Mouse (Mus musculus) frontal cortex, postnatal 10 days (tissue): Measurements from ENCODE around the gene Col5a1.

Source experiments
- DNase-seq, 2 experiments: peaks; one replicate each; pipeline ENCODE4 v3.0.0; 2022; ENCODE audit warnings: low spot score in 2 of 2, mixed read lengths in 1 of 2

Col5a1 gene

GRCm38 (mm10) chr2:27918106-27918505 lies 31.9 kb downstream of the Col5a1 start:
- DNase-seq, result no peak

GRCm38 (mm10) chr2:27919309-27919850 lies 33.2 kb downstream of the Col5a1 start:
- no peak for DNase-seq

- DNase-seq, result no peak
Measured at GRCm38 (mm10) chr2:27922053-27922452, 35.8 kb downstream of the Col5a1 start.

GRCm38 (mm10) chr2:27923718-27924117 lies 37.5 kb downstream of the Col5a1 start:
- DNase-seq, result no peak

- DNase-seq, result no peak
Measured at GRCm38 (mm10) chr2:27924463-27924862, 38.2 kb downstream of the Col5a1 start.

- DNase-seq, result peak; percentile 36 to 64
Measured at GRCm38 (mm10) chr2:27926478-27927165, 40.4 kb downstream of the Col5a1 start.

- DNase-seq, result no peak
Measured at GRCm38 (mm10) chr2:27930471-27931015, 44.3 kb downstream of the Col5a1 start.

GRCm38 (mm10) chr2:27931130-27931529 lies 44.9 kb downstream of the Col5a1 start:
- no peak for DNase-seq

- no peak for DNase-seq
Measured at GRCm38 (mm10) chr2:27931971-27932370, 45.7 kb downstream of the Col5a1 start.

GRCm38 (mm10) chr2:27934269-27934668 lies 48.0 kb downstream of the Col5a1 start:
- DNase-seq, result no peak

- no peak for DNase-seq
Measured at GRCm38 (mm10) chr2:27934831-27935230, 48.6 kb downstream of the Col5a1 start.

- DNase-seq, result no peak
Measured at GRCm38 (mm10) chr2:27935441-27935840, 49.2 kb downstream of the Col5a1 start.

- peak in 1 of 2 experiments; percentile 38 for DNase-seq
Measured at GRCm38 (mm10) chr2:27936607-27937191, 50.5 kb downstream of the Col5a1 start.

- DNase-seq, result no peak
Measured at GRCm38 (mm10) chr2:27939433-27939832, 53.2 kb downstream of the Col5a1 start.

- no peak for DNase-seq
Measured at GRCm38 (mm10) chr2:27940144-27940543, 53.9 kb downstream of the Col5a1 start.

- DNase-seq, result no peak
Measured at GRCm38 (mm10) chr2:27947252-27947651, 61.0 kb downstream of the Col5a1 start.

- DNase-seq, result no peak
Measured at GRCm38 (mm10) chr2:27947917-27948316, 61.7 kb downstream of the Col5a1 start.

GRCm38 (mm10) chr2:27953866-27954265 lies 67.6 kb downstream of the Col5a1 start:
- DNase-seq, result no peak

- DNase-seq, result no peak
Measured at GRCm38 (mm10) chr2:27954924-27955323, 68.7 kb downstream of the Col5a1 start.

- no peak for DNase-seq
Measured at GRCm38 (mm10) chr2:27956751-27957150, 70.5 kb downstream of the Col5a1 start.

GRCm38 (mm10) chr2:27957184-27957583 lies 71.0 kb downstream of the Col5a1 start:
- no peak for DNase-seq

- no peak for DNase-seq
Measured at GRCm38 (mm10) chr2:27959275-27959674, 73.0 kb downstream of the Col5a1 start.

GRCm38 (mm10) chr2:27961190-27961589 lies 75.0 kb downstream of the Col5a1 start:
- no peak for DNase-seq
